Mouse (Mus musculus) bone marrow macrophage, adult 2 months (primary cell): ENCODE data around the gene Trmt11. TPM values are rescaled to one million over a fixed set of nuclear protein-coding genes. Genes with fewer than 3 reads are reported as not detected.
A peak's percentile ranks its signal among the peaks of the same experiment; 100 is the strongest.

Experiments
- H3K27ac ChIP-seq: 2 replicates; pipeline ENCODE4 v1.5.1; 2012; ENCODE audit warnings: low read depth, low read length; ENCODE audit not compliant: insufficient read depth
- H3K4me1 ChIP-seq: 2 replicates; pipeline ENCODE4 v1.6.1; 2012; ENCODE audit warnings: low read length; ENCODE audit not compliant: control insufficient read depth, insufficient read depth
- H3K4me3 ChIP-seq: 2 replicates; pipeline ENCODE4 v1.5.1; 2012; ENCODE audit warnings: mild to moderate bottlenecking, low read length, moderate library complexity; ENCODE audit not compliant: insufficient read depth
- CTCF ChIP-seq: IDR thresholded peaks from 2 replicates; pipeline ENCODE4 v1.5.1; 2012; ENCODE audit warnings: low read depth, mild to moderate bottlenecking, low read length, moderate library complexity
- POLR2A ChIP-seq: IDR thresholded peaks from 2 replicates; pipeline ENCODE4 v1.6.1; 2012; ENCODE audit warnings: mild to moderate bottlenecking, low read depth, low read length, borderline replicate concordance
- polyA plus RNA-seq: library from polyadenylated mRNA; stranded (reverse); fragments of >200 nt; gene quantifications from 2 replicates; pipeline ENCODE4 v1.2.4, GENCODE M21; 2012; ENCODE audit not compliant: missing spikeins, insufficient read depth, insufficient read length

The Trmt11 gene
- polyA plus RNA-seq, 1 experiment = 9.6 TPM

DNA sequence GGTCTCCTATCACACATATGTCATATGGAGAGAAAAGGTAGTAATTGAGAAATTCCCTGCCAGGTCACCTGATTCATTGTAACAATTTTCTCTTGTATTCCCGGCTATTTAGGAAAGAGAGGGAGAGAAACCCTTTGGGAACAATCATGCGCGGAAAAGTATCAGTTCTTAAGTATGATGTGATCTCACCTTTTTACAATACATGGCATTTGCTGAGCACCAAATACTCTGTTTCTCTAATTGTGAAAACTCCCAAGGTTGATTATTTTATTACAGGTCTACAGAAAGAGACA, 18.3 kb upstream of the Trmt11 start:
- Histone ChIP-seq H3K4me3 (peak overlapping the region; percentile 87), H3K27ac (peak overlapping the region; percentile 15; the same call in 1 of the 2 replicates), H3K4me1 (peaks cover 8% of the 10 kb centered on the region)
- TF ChIP-seq POLR2A (no peak), CTCF (no peak)

DNA sequence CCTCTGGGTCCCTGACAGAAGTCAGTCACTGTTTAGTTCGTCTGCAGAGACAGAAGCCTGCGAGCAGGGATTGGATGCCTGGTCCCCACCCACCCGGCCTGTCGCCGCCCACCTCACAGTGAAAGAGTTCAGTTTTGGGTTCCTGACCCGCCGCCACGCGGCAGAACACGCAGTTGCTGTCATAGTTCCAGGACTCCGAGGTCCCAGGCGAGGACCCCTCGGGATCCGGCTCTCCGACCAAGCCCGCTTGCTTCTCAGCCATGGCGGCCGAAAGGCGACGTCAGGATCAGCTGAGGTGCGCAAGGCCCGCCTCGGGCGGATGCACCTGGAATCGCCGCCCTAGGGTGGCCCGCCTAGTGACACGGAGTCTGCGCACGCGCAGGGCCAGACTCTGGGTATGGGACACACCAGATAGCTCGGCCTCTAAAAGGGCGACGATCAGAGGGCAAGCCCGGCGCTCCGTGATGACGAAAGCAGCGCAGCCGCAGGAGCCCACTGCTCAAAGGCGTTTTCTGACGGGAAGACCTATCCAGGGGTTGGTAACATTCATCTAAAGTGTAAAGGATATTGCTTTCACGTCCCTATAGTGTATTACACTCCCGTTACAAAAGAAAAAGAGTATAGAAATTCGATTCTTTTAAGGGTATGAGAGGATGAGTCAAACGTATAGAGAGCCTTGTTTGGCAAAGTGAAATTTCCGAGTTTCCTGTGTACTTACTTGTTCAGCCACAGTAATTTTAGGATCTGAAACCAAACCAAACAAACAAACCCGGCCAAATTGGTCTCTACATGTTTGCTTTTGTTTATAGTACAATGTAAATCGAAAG, 17.8 kb upstream of the Trmt11 start:
- TF ChIP-seq CTCF (no peak), POLR2A (no peak)
- H3K4me1 ChIP-seq = peaks cover 8% of the 10 kb centered on the region
- H3K27ac ChIP-seq = peak overlapping the region; percentile 91
- peak overlapping the region; percentile 87 for H3K4me3 ChIP-seq

DNA sequence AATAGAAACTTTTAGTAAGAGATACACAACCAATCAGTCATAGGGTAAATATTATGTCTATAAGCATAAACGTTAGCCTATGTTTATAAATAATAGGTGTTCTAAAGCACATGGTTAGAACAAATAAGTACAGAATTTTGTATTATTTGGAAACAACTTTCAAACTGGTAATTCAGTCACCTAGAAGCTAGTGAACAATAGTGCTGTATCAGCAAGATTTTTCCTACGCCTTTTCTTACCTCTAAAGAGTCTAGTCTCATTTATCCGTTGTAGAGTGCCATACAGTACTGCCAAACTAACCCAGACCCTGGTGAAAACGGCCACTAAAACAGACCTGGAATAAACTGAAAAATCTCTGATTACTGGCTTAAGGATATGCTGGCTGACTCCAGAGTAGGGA, 12.5 kb upstream of the Trmt11 start:
- Histone ChIP-seq H3K4me1 (0 out of 2 replicates have a peak, but pooled peaks cover 2% of the 10 kb centered on the region), H3K27ac (no peak overlapping the region), H3K4me3 (no peak overlapping the region)
- TF ChIP-seq POLR2A = no peak
- TF ChIP-seq CTCF = no peak

DNA sequence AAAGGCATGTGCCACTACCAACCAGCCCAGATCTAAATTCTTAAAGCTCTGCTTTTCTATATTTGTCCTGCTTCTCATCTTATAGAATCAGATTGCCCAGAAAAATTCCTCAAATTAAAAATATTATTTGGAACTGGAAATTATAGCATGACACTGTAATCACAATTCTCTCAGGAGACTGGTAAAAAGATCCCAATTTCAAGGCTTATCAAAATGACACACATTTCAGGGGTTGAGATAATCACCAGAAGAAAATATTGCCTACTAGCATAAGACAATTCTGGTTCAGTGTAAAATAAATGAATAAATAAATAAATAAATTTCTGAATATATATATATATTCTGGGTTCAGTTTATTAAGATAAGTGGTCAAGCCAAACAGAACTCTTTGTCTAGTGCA, 9.1 kb upstream of the Trmt11 start:
- no peaks in the 10 kb centered on the region for H3K4me1 ChIP-seq
- no peak overlapping the region for H3K27ac ChIP-seq
- no peak overlapping the region for H3K4me3 ChIP-seq
- TF ChIP-seq CTCF (no peak), POLR2A (no peak)

DNA sequence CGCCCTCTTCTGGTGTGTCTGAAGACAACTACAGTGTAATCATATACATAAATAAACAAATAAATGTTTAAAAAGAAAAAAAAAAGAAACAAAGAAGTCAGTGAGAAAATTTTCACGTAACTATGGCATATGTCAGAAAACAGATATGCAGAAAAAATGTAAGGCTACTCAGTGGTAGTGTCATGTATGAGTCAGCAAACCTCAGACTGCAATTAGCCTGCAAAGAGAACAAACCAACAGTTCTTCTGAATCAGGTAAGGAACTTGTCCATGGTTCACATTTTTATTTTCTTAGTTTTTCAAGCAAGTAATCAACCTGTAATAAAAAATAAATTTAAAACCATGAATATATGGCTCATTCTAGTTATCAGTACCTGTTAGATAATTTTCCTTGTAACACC, 7.6 kb upstream of the Trmt11 start:
- Histone ChIP-seq H3K4me1 (no peaks in the 10 kb centered on the region), H3K4me3 (no peak overlapping the region), H3K27ac (no peak overlapping the region)
- TF ChIP-seq POLR2A = no peak
- no peak for TF ChIP-seq CTCF

- Histone ChIP-seq H3K4me1 (peaks cover 13% of the 10 kb centered on the region), H3K27ac (peak overlapping the region; percentile 28)
- TF ChIP-seq POLR2A = no peak
- no peak for TF ChIP-seq CTCF
Observed at GRCm38 (mm10) chr10:30600094-30600534, 435 bp downstream of the Trmt11 start.

GRCm38 (mm10) chr10:30587037-30587436, 13.5 kb downstream of the Trmt11 start:
- Histone ChIP-seq H3K4me1 (no peaks in the 10 kb centered on the region), H3K27ac (no peak overlapping the region), H3K4me3 (no peak overlapping the region)
- no peak for TF ChIP-seq POLR2A
- no peak for TF ChIP-seq CTCF

More at GRCm38 (mm10) chr10:30600094-30600534, 435 bp downstream of the Trmt11 start:
- peak overlapping the region; percentile 79 for H3K4me3 ChIP-seq

GRCm38 (mm10) chr10:30585691-30586090, 14.9 kb downstream of the Trmt11 start:
- no peak for TF ChIP-seq POLR2A
- no peak for TF ChIP-seq CTCF

GRCm38 (mm10) chr10:30577670-30578280, 22.8 kb downstream of the Trmt11 start:
- TF ChIP-seq CTCF (no peak), POLR2A (no peak)
- no peak overlapping the region for H3K27ac ChIP-seq
- no peaks in the 10 kb centered on the region for H3K4me1 ChIP-seq

More at GRCm38 (mm10) chr10:30585691-30586090, 14.9 kb downstream of the Trmt11 start:
- Histone ChIP-seq H3K4me3 (no peak overlapping the region), H3K27ac (no peak overlapping the region), H3K4me1 (no peaks in the 10 kb centered on the region)

GRCm38 (mm10) chr10:30566364-30566763, 34.2 kb downstream of the Trmt11 start:
- TF ChIP-seq CTCF = no peak
- TF ChIP-seq POLR2A = no peak
- Histone ChIP-seq H3K4me3 (no peak overlapping the region), H3K27ac (no peak overlapping the region), H3K4me1 (no peaks in the 10 kb centered on the region)

More at GRCm38 (mm10) chr10:30577670-30578280, 22.8 kb downstream of the Trmt11 start:
- no peak overlapping the region for H3K4me3 ChIP-seq
